Mouse (Mus musculus) retina, postnatal 7 days (tissue): Measurements from ENCODE around the gene Strip2.

Source experiments
- DNase-seq: peaks from one replicate; pipeline ENCODE4 v3.0.0-alpha.2; 2012; ENCODE audit warnings: low read depth, low spot score

Gene Strip2

DNA sequence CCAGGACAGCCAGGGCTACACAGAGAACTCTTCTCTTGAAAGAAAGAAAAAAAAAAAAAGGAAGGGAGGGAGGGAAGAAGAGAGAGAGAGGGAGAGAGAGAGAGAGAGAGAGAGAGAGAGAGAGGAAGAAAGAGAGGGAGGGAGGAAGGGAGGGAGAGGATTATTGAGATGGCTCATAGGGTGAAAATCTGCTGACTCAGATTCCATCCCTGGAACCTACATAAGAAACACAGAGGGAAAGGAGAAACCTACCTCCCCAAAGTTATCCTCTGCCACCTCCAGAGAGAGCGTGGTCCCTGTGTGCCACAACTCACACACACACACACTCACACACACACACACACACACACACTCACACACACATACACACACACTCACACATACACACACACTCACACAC, 89.0 kb downstream of the Strip2 start:
- DNase-seq = no peak

DNA sequence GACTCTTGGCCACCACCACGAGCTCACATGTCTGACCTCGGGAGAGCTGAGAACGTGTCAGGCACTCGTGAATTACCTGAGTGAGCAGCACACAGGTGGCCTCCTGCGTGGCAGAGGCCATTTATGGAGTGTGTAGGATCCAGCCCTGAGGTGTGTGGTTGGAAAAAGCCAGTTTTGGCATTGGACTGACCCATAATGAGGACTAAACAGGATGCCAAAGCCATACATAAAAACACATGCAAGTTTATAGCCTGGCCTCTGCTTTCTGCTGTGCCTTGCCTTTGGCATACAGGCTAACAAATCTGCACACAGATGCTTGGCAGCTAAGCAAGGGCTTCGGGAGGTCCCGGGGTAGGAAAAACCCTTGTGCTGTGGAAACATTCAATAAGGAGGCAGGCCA, 92.4 kb downstream of the Strip2 start:
- no peak for DNase-seq
